Mouse (Mus musculus) frontal cortex, postnatal 25 days (tissue): ENCODE results near the gene Adgrl3.

Experiments
- DNase-seq, 2 experiments: peaks; one replicate each; pipeline ENCODE4 v3.0.0; 2022; ENCODE audit warnings: low spot score in 2 of 2

The Adgrl3 gene

DNA sequence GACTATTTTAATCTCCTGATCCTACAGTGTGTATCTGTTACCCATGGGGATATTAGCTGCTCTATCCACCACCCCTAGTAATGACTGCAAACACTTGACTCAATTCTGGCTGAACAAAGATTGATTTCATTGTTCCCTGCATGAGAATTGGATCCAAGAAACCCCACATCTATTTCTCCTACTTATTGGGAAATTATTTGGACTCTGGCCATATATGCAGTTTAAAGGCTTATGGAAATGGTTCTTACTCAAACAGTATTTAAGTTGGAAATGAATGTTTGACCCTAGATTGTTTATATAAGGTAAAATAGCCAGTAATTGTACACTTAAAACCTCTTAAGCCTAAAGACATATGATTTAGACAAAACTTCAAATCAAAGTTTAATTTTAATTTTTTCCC is 207.3 kb downstream of the Adgrl3 start:
- DNase-seq = no peak

DNA sequence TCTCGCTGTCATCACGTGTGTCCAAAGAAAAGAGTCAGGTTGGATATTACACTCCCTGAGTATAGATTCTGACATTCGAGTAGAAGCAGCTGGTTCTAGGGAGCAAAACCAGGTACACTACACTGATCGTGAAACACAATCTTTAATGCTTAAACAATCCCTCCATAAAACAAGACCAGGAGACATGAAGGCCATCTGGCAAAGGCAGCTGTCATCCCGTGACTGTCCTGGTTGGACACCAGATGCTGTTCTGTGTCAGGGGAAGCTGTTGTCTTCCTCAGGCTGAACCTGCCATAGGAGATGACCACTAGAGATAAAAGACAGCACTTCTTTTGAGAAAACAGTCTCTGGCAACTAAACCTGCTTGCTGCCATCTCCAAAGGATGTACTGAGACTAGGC is 228.8 kb downstream of the Adgrl3 start:
- no peak for DNase-seq

DNA sequence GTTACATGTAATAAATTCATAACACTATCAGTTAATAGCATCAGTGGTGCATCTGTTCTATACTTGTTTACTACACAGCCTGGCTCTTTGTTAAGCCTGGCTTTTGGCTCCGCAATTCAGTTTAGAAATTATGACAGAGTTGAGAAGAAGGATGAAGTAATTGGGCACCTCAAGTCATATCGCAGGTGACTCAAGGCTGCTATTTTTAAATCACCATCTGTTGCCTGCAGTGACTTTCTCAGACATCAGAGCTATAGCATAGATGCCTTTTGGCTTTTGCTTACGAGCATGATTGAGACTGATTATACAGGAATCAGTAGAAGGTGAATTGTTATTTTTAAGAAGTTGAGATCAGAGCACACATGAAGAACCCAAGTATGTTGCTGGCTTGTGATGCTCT is 236.2 kb downstream of the Adgrl3 start:
- no peak for DNase-seq

DNA sequence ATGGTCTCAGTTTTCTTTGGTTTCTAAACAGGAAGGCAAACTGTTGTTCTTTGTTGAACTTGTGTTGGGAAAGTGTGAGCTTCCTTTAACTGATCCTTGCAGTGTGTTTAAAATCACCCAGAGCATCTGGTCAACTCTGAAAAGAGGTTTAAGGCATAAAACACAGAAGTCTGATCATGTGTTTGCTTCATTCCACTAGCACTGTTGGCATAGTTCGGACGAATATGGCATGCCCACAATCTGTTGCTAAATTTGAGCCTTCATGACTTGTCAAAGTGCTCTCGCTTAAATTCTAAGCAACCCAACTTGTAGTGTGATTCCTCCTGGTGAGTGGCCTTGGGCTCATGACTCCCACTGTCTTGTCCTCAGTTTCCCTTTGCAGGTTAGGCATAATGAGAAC is 249.8 kb downstream of the Adgrl3 start:
- DNase-seq = no peak

DNA sequence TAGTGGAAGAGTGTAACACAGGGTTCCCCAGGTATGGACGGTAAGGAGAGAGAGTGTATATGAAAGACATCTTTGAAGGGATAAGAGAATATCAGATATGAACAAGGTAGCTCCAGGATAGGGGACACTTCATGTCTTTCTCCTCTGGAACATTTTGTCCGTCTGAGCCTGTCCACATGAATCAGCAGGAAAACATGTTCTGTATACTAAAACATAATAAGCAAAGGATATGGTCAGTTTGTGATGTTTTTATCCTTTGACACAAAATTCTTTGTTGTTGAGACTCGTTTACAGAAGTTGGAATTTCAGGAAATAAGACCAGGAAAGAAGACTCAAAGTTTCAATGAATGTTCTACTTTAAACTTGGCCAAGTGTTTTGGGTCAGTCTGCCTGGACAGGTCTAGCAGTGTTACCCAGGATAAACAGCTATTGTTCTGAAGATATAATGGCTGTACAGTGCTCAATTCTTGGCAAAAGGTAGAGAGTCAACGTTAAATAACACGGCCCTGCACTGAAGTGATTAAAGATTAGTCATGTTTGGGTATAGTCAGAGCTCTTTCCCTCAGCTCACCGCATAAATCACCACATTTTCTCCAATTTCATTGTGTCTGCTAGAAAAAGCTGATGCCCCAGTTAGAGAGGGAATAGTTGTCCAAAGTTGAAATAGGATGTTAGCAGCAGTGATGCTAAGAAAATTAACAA is 255.6 kb downstream of the Adgrl3 start:
- DNase-seq = no peak

- no peak for DNase-seq
These were observed 259.3 kb downstream of the Adgrl3 start for GRCm38 (mm10) chr5:81279246-81279645.

DNA sequence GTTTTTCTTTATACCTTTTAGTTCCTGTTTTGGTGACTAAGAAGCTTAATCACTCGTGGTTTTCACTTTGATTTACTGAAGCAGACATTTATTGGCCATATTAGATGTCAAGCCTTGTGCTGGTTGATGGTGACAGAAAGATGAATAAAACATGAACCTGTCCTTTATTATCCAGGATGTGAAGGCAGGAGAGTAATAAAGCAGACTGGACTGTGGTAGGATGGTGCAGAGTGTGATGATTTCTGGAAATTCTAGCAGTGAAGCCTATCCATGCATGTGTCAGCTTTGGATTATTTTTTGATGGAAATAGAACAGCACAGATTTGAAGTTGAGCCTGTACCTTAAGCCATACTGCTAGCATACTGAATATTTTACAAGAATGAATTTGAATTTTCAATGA is 265.7 kb downstream of the Adgrl3 start:
- DNase-seq = no peak

- no peak for DNase-seq
These were observed 281.9 kb downstream of the Adgrl3 start for GRCm38 (mm10) chr5:81301874-81302273.

DNA sequence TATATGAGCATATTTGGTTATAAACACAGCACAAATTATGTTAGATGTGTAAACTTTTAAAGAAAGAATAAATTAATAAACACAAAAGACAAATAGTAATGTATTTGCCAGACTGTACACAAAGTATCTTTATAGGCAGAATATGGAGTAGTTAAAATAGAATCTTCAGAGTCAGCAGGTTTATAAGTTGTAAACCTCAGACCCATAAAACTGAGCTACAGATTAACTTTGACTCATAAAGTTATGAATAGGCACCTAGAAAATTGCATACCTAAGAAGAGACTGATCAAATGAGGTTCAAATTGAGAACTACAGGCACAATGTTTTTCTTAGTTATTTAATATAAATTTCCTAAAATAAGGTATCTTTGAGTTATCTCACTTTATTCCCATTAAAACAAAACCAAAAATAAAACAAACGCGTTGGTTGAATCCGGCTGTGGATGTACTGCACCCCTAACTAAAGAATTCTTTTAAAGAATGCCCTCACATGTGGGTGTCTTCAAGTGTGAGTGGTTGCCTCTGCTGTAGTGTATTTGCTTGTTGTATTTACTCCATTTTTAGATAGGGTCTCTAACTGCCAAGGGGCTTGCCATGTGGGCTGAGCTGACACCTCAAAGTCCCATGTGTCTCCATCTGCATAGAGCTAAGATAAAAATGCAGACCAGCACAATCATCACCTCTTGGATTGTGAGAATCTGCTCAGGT is 297.6 kb downstream of the Adgrl3 start:
- no peak for DNase-seq

- no peak for DNase-seq
These were observed 301.5 kb downstream of the Adgrl3 start for GRCm38 (mm10) chr5:81321276-81321934.

DNA sequence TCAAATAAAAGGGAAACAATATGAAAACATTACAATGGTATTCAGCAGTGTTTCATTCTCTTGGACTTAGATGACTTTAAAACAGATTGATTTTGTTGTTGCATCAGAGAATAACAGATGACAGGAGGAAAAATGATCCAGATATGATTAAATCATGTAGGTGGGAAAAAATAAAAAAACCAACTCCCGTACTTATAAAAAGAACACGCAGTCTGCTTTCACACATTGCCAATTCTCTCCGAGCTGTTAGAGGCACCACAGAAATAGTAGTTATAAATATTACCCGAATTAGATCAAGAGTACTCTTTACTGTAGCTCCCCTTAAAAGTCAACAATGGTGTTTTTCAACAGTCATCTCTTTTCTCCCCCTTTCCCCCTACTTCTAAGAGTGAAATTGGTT is 302.1 kb downstream of the Adgrl3 start:
- DNase-seq = no peak

DNA sequence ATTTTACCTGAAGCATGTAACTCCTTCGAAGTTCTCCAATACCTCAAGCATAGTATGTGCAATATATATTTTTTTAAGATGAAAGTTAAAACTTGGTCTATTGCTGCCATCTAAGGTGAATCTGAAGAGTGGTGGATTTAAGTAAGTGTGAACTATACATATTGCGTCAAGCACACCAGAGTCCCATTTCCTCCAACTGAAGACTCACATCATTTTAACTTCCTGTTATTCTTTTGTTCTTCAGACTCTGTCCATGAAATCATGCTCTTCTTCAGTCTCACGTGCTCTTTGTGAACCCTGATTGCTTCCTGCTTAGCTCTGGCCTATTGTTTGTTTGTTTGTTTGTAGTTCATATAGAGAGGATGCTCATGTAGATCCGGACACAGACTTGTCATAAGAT is 307.0 kb downstream of the Adgrl3 start:
- DNase-seq = no peak

DNA sequence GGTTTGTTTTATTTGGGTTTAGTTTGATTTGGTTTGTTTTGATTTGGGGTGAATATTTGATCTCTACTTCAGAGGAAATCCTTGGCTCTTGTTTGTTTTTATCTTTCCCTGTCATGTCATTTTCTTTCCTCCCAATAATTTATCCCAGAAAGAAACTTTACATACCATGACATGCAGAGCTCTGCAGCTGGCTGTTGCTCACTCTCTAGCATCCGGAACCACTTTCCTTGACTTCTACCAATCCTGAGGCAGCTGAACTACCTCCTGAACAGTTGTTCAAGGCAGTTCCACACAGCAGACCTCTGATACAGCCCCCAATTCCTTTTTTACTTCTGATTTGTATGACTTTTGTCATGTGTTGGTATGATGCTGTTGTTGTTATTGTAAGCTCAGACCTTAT is 307.5 kb downstream of the Adgrl3 start:
- DNase-seq = no peak

GRCm38 (mm10) chr5:81329571-81329971 is 309.6 kb downstream of the Adgrl3 start:
- no peak for DNase-seq

DNA sequence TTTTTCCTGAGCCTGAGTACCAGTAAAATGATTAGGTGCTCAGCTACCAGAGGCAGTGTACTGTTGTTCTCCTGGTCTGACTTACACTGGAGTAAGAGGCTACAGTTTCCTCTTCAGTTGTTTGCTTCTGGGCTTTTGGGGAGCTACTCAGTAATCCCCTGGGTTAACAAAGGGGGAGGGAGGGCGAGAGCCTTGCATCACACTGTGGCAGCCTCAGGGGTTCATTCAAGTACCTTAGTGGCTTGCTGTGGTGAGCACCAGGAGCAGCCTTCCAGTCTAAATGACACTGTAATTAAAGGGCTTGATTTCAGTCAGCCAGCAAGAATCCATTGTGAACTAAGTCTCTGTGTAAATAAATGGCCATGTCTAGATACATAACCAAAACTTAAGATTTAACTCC is 324.4 kb downstream of the Adgrl3 start:
- no peak for DNase-seq

DNA sequence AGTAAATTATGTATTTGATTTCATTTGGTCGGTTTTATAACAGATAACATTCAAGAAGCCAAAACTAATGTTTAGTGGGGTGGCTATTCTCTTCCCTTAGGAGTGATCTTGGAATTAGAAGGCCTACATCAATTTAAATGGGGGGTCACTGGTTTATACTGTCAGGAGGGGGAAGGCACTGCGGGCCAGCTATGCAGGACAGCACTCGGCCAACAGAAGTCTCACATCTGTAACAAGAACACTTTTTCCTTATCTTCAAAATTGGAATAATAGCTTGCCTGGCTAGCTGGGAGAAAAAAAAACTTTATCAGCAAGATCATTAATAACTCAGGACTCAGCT is 325.1 kb downstream of the Adgrl3 start:
- DNase-seq = no peak

GRCm38 (mm10) chr5:81345436-81346131 is 325.6 kb downstream of the Adgrl3 start:
- no peak for DNase-seq

- DNase-seq = no peak
These were observed 327.6 kb downstream of the Adgrl3 start for GRCm38 (mm10) chr5:81347571-81347970.

- no peak for DNase-seq
These were observed 339.6 kb downstream of the Adgrl3 start for GRCm38 (mm10) chr5:81359560-81359959.

DNA sequence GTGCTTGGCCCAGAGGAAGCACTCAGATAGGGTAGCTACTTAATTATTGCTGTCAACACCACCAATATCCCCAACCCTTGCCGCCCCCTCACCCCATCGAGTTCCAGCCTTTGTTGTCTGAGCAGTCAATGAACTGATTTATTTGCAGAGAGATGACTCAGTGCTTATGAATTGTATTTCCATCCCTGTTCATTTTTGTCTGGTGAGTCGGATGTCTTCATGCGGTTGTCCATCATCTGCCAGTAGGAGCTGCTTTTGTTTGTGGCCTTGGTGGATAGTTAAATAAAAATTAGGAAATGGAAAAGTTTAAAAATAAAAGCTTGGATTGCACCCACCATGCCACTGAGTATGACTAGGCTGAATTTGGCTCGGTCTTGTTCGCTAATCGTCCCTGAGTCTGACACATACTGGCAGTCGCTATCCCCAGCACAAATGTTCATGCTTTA is 344.3 kb downstream of the Adgrl3 start:
- DNase-seq = no peak

- DNase-seq = no peak
These were observed 345.3 kb downstream of the Adgrl3 start for GRCm38 (mm10) chr5:81365250-81365649.

DNA sequence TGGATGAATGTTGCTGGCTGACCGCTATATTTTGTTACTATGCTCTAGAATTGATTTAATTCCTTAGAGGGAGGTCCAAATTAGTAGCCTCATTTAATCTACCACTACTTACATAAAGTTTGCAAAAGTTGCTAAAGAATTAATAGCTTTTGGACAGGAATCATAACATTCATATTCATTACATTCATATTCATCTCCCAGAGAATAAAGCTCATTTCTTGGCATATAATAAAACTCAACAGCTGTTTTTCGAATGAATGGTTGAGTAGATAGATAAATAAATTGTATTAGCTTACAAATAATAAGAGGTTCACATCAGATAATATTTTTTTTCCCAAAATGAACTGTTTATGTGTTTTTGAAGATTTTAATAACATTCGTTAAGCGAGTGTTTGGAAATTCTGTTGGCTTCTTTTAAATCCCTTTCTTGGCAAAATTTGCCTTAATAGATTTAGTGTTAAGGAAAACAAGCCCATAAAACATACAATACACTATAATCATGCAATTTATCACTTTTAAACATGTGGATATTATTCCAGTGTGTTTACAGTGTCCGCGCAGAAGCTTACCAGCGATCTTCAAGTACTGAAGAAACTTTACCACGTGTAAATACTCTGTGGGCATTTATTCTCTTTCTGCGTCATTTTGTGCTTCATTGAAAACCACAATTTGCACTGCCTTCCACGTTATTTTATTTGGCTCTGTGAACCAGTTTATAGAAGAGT is 350.4 kb downstream of the Adgrl3 start:
- no peak for DNase-seq
